Mouse (Mus musculus): ENCODE measurements at regions not wholly inside any gene's neighbourhood (a gene's known extent, or its start where the extent isn't known, plus 50 kb on each side); places are given as distances from the start of the nearest gene placed in this dataset.

DNA sequence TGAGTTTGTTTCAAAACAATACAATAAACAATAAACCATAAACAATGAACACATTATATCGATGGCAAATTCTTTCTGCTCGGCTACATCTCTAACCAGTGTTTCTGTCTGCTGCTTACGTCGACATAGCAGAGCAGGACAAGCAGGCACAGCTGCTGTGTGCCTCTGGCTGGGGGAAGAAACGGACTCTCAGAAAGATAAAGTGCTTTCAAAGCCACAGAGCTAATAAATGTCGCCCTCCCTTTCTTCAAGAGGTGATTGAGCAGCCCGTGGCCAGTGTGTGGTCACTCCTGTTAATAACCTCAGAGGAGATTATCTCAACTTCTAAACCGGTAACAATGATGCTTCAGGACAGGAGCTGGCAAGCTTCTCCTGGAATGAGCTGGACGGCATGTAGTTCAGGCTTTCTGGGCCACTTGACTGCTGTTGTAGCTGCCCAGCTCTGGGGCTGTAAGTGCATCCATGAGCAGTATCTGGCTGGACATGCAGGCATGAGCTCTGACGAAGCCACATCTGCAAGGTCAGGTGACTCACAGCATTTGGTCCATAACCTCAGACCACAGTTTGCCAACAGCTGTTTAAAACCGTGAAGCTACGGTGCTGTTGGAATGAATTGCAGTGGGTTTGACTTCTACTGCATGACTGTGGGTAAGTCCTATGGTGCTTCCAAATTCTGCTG lies 55.6 kb downstream of the Evx1 start:
- Histone ChIP-seq H3K36me3 (no peaks in the 10 kb centered on the region), H3K9ac (no peak overlapping the region), H3K9me3 (replicated peaks) (no peaks in the 10 kb centered on the region), H3K4me1 (peaks cover 29% of the 10 kb centered on the region), H3K4me3 (no peak overlapping the region), H3K27ac (no peak overlapping the region), H3K4me2 (replicated peaks) (no peak overlapping the region), H3K27me3 (0 out of 2 replicates have a peak, but pooled peaks cover 3% of the 10 kb centered on the region)
- no peak for ATAC-seq (ENCODE audit: low FRiP score)
- WGBS = 41% methylated on average over 12 of the region's 12 CpGs

DNA sequence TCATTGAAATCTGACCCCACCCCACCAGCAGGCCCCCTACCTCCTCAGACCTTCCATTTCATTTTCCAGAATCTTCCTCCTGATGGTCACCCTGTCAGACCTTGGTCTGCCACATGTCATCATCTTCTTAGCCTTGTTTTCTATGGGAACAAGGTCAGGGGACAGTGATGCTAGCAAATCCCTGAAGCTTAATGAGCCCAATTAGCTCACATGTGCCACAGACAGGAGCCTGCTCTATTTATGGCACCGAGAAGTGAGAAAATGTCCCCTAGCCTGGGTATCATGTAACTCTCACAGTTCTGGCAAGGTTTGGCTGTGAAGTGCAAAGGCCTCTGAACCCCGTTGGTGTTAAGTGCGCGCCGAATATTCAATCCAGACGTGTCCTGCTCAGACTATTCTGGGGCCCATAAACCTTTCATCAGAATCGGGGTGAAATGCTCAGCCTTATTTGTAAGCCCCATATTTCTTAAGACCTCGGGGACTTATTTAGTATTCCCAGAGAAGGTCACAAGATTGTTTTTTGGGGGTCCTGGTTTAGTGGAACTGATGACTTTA lies 57.6 kb downstream of the Evx1 start:
- Histone ChIP-seq H3K27ac (no peak overlapping the region), H3K4me2 (replicated peaks) (no peak overlapping the region), H3K9me3 (replicated peaks) (no peaks in the 10 kb centered on the region), H3K36me3 (no peaks in the 10 kb centered on the region), H3K4me3 (no peak overlapping the region), H3K4me1 (peaks cover 24% of the 10 kb centered on the region), H3K27me3 (0 out of 2 replicates have a peak, but pooled peaks cover 3% of the 10 kb centered on the region), H3K9ac (no peak overlapping the region)
- no peak for ATAC-seq (ENCODE audit: low FRiP score)
- WGBS = 81% methylated on average over 8 of the region's 8 CpGs

DNA sequence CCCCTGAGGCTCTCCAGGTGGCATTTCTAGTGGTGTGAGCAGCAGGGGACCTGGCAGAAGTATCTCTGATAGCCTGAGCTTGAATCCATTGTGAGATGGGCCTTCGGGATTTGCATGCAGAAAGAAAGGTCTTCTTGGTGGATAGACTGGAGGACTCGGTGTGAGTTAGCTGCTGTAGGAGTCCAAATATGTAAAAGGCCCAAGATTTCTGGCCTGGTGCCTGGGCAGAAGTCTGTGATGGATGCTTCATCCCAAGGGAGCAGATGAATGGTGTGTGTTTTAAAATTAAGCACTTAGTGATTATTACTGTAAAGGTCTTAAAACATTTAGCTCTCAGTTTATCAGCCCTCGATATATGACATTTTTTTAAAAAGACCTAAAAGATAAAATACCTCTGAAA lies 65.8 kb downstream of the Evx1 start:
- Histone ChIP-seq H3K4me3 (no peak overlapping the region), H3K36me3 (no peaks in the 10 kb centered on the region), H3K4me2 (replicated peaks) (no peak overlapping the region), H3K9ac (no peak overlapping the region), H3K9me3 (replicated peaks) (no peaks in the 10 kb centered on the region), H3K27ac (no peak overlapping the region), H3K27me3 (no peaks in the 10 kb centered on the region), H3K4me1 (no peaks in the 10 kb centered on the region)
- ATAC-seq (ENCODE audit: low FRiP score) = no peak
- 87% methylated on average over 3 of the region's 3 CpGs for WGBS

DNA sequence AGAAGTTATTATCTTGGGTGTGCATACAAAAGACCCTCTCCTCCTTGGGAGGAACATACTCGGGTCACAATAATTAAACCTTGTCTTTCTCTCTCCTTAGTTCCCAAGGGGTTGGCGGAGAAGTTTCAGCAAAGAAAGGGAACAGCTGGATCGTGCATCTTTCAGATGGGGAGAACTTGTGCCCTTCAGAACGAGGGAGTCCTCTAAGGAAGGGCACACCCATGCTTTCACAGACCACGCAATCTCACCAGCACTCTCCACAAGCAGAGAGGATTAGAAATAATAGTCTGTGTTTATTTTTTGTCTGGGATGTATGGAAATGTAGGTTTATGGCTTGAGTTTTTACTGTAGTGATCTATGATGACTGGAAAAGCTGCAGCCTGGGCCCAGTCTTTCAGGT lies 66.3 kb downstream of the Evx1 start:
- H3K27me3 ChIP-seq = no peaks in the 10 kb centered on the region
- no peak overlapping the region for H3K27ac ChIP-seq
- no peaks in the 10 kb centered on the region for H3K36me3 ChIP-seq
- no peaks in the 10 kb centered on the region for H3K9me3 ChIP-seq (replicated peaks)
- H3K4me2 ChIP-seq (replicated peaks) = no peak overlapping the region
- H3K9ac ChIP-seq = no peak overlapping the region
- no peak overlapping the region for H3K4me3 ChIP-seq
- WGBS = 67% methylated on average over 5 of the region's 5 CpGs
- no peak for ATAC-seq (ENCODE audit: low FRiP score)
- H3K4me1 ChIP-seq = no peaks in the 10 kb centered on the region

DNA sequence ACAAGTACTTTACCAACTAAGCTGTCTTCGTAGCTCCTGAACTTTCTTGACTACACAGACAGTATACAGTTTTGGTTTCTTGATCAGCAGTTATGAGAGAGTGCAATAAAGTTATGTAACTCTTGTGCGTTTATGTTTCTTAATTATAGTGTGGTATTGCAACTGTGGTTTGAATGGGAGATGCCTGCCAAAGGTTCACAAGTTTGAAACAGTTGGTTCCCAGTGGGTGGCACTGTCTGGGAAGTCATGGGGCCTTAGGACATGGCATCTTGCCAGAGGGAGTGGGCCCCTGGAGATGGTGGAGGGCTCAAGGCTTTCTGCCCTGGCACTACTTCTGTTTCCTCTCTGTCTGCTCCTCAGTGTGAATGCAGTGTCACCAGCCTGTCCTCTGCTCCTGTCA lies 71.7 kb downstream of the Evx1 start:
- Histone ChIP-seq H3K27ac (no peak overlapping the region), H3K4me1 (no peaks in the 10 kb centered on the region), H3K27me3 (no peaks in the 10 kb centered on the region), H3K4me2 (replicated peaks) (no peak overlapping the region), H3K36me3 (no peaks in the 10 kb centered on the region), H3K9ac (no peak overlapping the region), H3K9me3 (replicated peaks) (no peaks in the 10 kb centered on the region), H3K4me3 (no peak overlapping the region)
- WGBS = 96% methylated on average over 2 of the region's 2 CpGs
- no peak for ATAC-seq (ENCODE audit: low FRiP score)

DNA sequence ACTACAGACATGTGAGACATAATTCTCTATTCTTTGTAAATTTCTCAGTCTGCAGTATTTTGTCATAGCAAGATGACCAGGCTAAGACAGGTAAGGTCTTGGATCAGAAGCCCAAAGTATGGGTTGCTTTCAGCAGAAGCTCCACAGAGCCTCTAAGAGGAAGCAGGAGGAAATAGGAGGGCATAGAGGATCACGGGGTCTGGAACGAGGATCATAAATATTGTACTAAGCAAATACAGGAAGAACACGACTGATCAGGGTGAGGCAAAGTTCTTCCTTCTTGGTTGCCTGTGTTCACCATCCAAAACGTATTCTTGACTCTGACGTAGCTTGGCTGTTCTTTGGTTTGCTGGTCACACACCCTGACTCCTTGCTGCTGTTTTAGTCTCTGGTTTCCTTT lies 88.1 kb downstream of the Evx1 start:
- no peak overlapping the region for H3K9ac ChIP-seq
- no peak overlapping the region for H3K4me2 ChIP-seq (replicated peaks)
- H3K4me3 ChIP-seq = no peak overlapping the region
- ATAC-seq (ENCODE audit: low FRiP score) = no peak
- no peaks in the 10 kb centered on the region for H3K9me3 ChIP-seq (replicated peaks)
- no peak overlapping the region for H3K27ac ChIP-seq
- WGBS = 89% methylated on average over 5 of the region's 5 CpGs
- H3K27me3 ChIP-seq = no peaks in the 10 kb centered on the region
- H3K4me1 ChIP-seq = no peaks in the 10 kb centered on the region
- H3K36me3 ChIP-seq = no peaks in the 10 kb centered on the region

DNA sequence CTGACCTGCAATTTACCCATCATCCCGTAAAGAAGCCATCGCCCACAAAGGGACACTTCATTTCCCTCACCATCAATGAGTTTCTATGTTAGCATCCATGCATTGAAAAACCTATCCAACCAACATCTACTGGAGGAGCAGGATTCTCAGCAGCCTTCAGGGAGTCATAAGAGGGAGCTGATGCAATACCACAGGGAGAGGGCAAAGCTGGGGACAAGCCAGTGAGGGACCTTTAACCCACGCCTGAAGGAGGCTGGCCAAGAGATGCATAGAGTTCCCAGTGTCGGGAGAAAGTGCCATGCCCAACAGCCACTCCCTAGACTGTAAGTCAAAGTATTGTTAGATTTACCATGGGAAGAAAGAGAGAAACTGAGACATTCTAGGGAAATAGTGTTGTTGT lies 96.7 kb downstream of the Evx1 start:
- Histone ChIP-seq H3K4me2 (replicated peaks) (no peak overlapping the region), H3K4me1 (no peaks in the 10 kb centered on the region), H3K9ac (no peak overlapping the region), H3K27ac (no peak overlapping the region), H3K27me3 (no peaks in the 10 kb centered on the region), H3K4me3 (no peak overlapping the region), H3K36me3 (no peaks in the 10 kb centered on the region), H3K9me3 (replicated peaks) (no peaks in the 10 kb centered on the region)
- ATAC-seq (ENCODE audit: low FRiP score) = no peak
- WGBS = 89% methylated on average over 4 of the region's 4 CpGs

DNA sequence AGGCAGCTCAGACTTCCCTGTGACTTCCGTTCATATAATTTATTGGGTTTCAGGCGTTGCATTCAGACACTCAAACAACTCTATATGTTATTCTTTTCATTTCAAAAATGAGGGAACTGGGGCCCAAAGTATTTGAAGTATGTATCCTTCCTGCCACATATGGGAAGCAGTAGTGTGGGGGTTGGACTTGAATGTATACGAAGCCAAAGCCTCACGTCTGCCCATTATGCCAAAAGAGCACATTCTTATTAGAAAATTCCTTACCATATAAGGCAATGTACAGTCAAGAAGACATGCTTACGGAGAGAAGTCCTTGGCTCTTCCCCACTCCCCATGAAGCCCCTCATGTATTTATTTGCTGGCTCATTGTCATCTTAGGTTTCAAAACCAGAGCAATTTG lies 97.4 kb downstream of the Evx1 start:
- Histone ChIP-seq H3K27me3 (no peaks in the 10 kb centered on the region), H3K4me3 (no peak overlapping the region), H3K4me2 (replicated peaks) (no peak overlapping the region), H3K4me1 (no peaks in the 10 kb centered on the region), H3K9me3 (replicated peaks) (no peaks in the 10 kb centered on the region), H3K9ac (no peak overlapping the region), H3K36me3 (no peaks in the 10 kb centered on the region), H3K27ac (no peak overlapping the region)
- WGBS = 81% methylated on average over 5 of the region's 5 CpGs
- no peak for ATAC-seq (ENCODE audit: low FRiP score)

DNA sequence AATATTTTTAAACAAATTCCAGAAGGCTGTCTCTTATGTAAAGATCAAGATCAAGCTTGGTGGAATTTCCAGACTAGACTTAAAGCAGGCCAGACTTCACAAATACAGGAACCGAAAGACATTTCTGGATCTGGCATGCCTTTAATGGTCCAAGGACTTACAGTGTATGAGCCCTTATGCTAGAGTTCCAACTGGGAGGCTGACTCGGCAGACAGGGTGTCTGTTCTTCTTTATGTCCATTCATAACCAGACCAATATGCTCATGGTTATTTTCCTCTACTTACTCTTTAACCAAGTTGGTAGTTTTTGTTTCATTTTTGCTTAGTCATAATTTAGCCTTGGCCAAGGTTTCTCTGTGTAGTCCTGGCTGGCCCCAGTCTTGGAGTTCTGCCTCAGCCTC lies 98.0 kb downstream of the Evx1 start:
- no peak overlapping the region for H3K27ac ChIP-seq
- no peak overlapping the region for H3K4me3 ChIP-seq
- no peak for ATAC-seq (ENCODE audit: low FRiP score)
- no peak overlapping the region for H3K9ac ChIP-seq
- H3K4me2 ChIP-seq (replicated peaks) = no peak overlapping the region
- WGBS = 94% methylated on average over 2 of the region's 2 CpGs
- no peaks in the 10 kb centered on the region for H3K9me3 ChIP-seq (replicated peaks)
- no peaks in the 10 kb centered on the region for H3K4me1 ChIP-seq
- no peaks in the 10 kb centered on the region for H3K27me3 ChIP-seq
- no peaks in the 10 kb centered on the region for H3K36me3 ChIP-seq

DNA sequence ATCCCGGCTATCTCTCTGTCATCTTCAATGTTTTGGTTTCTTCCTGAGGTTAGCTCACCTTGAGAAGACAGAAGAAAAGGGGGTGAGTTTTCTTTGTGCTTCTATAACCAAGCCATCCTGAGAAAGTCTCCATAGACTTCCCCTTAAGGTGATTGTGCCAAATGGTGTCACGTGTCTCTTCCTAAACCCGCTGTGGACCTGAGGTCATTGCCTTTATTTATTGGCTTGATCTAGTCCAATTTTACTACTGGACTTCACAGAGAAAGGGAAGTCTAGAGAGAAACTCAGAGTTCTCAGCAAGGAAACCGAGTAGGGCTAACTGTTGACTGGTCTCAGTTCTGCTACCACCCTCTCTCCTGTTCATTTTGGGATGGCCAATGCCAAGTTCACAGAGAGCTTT lies 100.3 kb downstream of the Evx1 start:
- no peak for ATAC-seq (ENCODE audit: low FRiP score)
- 91% methylated on average over 4 of the region's 4 CpGs for WGBS
- no peaks in the 10 kb centered on the region for H3K9me3 ChIP-seq (replicated peaks)
- no peak overlapping the region for H3K4me2 ChIP-seq (replicated peaks)
- no peaks in the 10 kb centered on the region for H3K27me3 ChIP-seq
- H3K4me1 ChIP-seq = 0 out of 2 replicates have a peak, but pooled peaks cover 2% of the 10 kb centered on the region
- H3K36me3 ChIP-seq = no peaks in the 10 kb centered on the region
- H3K4me3 ChIP-seq = no peak overlapping the region
- H3K9ac ChIP-seq = no peak overlapping the region
- no peak overlapping the region for H3K27ac ChIP-seq

DNA sequence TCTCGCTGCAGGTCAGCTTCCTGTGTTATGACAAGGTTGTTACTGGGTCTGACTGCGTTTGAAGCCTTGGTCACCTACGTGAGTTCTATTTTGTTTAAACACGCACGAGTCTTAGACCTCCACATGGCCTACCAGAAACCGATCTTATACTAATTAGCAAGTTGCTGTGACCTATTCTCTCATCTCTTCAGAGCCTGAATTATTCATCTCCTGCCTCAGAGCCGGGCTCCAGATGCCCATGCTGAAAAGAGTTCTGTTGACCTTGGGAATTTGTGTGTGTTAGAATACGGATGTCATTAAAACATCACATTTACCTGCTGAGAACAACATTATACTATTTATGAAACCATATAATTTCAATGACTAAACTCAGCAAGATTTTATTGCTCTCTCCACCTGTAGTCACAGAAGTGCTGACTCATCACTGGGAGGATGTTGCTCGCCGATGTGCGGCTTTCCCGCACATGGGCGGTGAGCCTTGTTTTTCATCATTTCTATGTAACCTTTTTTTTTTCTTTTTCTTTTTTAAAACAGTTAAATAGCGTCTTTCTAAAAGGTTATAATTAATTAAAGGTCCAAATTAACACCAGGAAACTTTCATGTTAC lies 102.1 kb downstream of the Evx1 start:
- no peak overlapping the region for H3K27ac ChIP-seq
- H3K9ac ChIP-seq = no peak overlapping the region
- 84% methylated on average over 14 of the region's 14 CpGs for WGBS
- no peak overlapping the region for H3K4me2 ChIP-seq (replicated peaks)
- ATAC-seq (ENCODE audit: low FRiP score) = no peak
- H3K9me3 ChIP-seq (replicated peaks) = no peaks in the 10 kb centered on the region
- 0 out of 2 replicates have a peak, but pooled peaks cover 2% of the 10 kb centered on the region for H3K4me1 ChIP-seq
- H3K4me3 ChIP-seq = no peak overlapping the region
- H3K27me3 ChIP-seq = no peaks in the 10 kb centered on the region
- H3K36me3 ChIP-seq = no peaks in the 10 kb centered on the region

DNA sequence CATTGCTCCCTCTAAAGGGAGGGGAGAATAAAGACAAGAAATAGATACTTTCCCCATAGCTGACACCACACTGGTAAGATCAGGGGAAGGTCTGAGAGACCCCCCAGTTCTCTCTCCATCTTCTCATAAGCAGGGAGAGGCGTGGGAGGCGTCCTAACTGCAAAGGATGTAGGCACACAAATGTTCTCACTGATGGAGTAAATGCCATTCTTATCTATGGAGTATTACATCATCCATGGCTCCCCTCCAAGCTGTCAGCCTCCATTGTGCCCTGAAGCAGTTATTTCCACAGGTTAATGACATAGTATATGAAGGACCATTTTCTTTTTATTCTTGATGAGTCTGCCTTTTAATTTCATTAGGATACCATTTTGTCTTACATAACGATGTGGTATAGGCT lies 103.2 kb downstream of the Evx1 start:
- Histone ChIP-seq H3K36me3 (no peaks in the 10 kb centered on the region), H3K9ac (no peak overlapping the region), H3K4me1 (0 out of 2 replicates have a peak, but pooled peaks cover 2% of the 10 kb centered on the region), H3K4me3 (no peak overlapping the region), H3K27ac (no peak overlapping the region), H3K4me2 (replicated peaks) (no peak overlapping the region), H3K27me3 (no peaks in the 10 kb centered on the region), H3K9me3 (replicated peaks) (no peaks in the 10 kb centered on the region)
- no peak for ATAC-seq (ENCODE audit: low FRiP score)
- 82% methylated on average over 3 of the region's 3 CpGs for WGBS
